Mouse (Mus musculus) gastrocnemius, adult 2 months (tissue): ENCODE results near the gene Muc2. TPM values are rescaled to one million over a fixed set of nuclear protein-coding genes. Genes with fewer than 3 reads are reported as not detected.
"Not testable (repeated sequence)": the region's sequence is repeated elsewhere in the genome, so short reads cannot be mapped to it uniquely, and the experiment has no call there.

Experiments
- DNase-seq: peaks from one replicate; pipeline ENCODE4 v3.0.0; 2022
- H3K27ac ChIP-seq: fragments of 200-600 bp; 2 replicates; pipeline ENCODE4 v1.8.1; 2022; ENCODE audit warnings: mild to moderate bottlenecking
- H3K4me3 ChIP-seq: fragments of 200-600 bp; 2 replicates; pipeline ENCODE4 v1.8.1; 2022; ENCODE audit warnings: mild to moderate bottlenecking, moderate library complexity
- CTCF ChIP-seq: fragments of 200-600 bp; IDR thresholded peaks from 2 replicates; pipeline ENCODE4 v1.8.1; 2022; ENCODE audit warnings: antibody characterized with exemption, mild to moderate bottlenecking, moderate library complexity
- intact Hi-C: fragments of 180-260 bp; cut with DNase I; formaldehyde crosslinking; loops from one replicate; pipeline ENCODE4 v1.15.1; 2025
- long read RNA-seq, 2 experiments: library from polyadenylated mRNA; stranded (forward); transcript quantifications; one replicate each; pipeline ENCODE4 v2.0.0; 2021
- total RNA-seq, 2 experiments: library from RNA; stranded (reverse); gene quantifications; 2 replicates each; pipeline ENCODE4 v1.2.3; 2021

The Muc2 gene
- under 1 TPM in 1 of 2 experiments, not detected in 1; 0.08 TPM for total RNA-seq
- long read RNA-seq, experiment 1: 0 reads
- long read RNA-seq, experiment 2: 0 reads

DNA sequence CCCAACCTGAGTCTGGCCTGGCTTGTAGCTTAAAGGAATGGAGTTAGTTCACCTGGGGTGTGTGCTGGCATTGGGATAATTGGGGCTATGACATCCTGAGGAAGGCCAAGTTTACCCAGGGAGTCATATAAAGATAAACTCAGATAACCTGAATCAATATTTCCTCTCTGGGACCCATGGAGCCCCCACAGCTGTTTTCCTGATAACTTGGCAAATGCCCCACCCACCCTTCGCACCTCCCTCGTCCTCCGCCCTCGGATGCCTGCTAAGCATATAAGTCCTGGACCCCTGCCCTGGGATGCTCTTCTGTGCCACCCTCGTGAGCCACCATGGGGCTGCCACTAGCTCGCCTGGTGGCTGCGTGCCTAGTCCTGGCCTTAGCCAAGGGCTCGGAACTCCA, at the start of gene Muc2:
Gene Muc2, plus strand, starts transcription at position 301 of the 400 bp plus-strand sequence.
- no peak for TF ChIP-seq CTCF
- Histone ChIP-seq H3K27ac (no peak within 1 kb of the TSS), H3K4me3 (no peak within 1 kb of the TSS)
- intact Hi-C loops: no loop called here
- DNase-seq: no peak

DNA sequence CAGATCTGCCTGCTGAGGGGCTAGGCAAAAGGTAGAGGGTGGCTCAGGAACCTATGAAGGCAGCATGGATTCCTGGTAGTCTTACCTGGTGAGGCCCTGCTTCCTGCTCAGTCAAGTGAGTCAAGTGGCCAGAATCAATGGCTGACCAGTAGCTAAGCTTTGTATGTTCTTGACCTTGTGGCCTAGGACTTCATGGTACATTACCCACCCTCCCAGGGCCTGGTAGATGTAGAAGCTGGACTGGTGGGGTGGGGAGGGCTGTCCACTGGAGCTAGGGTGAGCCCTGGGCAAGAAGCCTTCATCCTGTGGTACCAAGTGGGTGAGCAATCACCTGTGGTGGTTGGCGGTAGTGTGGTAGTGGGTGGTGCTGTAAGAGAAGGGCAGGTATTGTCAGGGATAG, 47.8 kb upstream of the Muc2 start:
- no peak for TF ChIP-seq CTCF

DNA sequence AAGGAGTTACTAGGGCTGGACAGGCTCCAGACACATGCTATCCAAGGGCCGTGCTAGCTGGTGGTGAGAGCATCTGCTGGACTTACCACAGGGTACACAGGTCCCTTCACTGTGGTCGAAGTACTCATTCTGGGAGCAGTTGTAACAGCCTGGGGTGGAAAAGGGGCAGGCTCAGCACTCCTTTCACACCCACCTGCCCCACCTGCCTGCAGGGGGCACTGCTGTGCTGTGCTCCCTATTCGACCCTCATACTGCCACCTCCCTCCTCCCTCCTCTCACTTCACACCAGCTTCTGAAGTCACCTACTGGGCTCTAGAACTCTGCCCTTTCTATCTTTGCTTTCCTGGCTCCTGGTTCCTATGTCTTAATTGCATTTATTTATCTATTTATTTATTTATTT, 47.0 kb upstream of the Muc2 start:
- peak; percentile 31 for DNase-seq
- intact Hi-C loops: no loop called here

More for the DNA sequence above, 47.8 kb upstream of the Muc2 start:
- Histone ChIP-seq H3K27ac (no peak overlapping the region), H3K4me3 (no peak overlapping the region)
- intact Hi-C loops: no loop called here
- DNase-seq: peak; percentile 8

DNA sequence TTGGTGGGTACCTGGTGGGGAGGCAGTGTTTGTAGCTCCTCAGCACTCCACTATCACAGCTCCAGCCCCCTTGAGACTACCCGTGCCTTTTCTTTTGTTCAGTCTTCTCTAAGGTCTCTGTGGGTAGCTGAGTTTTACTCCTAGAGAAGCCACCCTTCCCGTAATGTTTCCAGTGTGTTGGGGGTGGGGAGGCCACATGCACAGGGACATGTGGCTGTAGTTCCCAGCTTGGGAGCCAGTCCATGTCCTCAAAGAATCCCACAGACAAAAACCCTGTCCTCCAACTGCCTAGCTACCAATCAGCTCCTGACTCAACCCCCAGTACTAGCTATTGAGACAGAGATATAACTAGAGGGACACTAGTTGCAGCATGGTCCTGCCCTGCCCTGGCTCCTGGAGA, 43.1 kb upstream of the Muc2 start:
- intact Hi-C loops: no loop called here
- DNase-seq: no peak
- Histone ChIP-seq H3K27ac (no peak overlapping the region), H3K4me3 (no peak overlapping the region)
- no peak for TF ChIP-seq CTCF

More for the DNA sequence above, 47.0 kb upstream of the Muc2 start:
- H3K27ac ChIP-seq: no peak overlapping the region
- no peak overlapping the region for H3K4me3 ChIP-seq
- peak; percentile 53 for TF ChIP-seq CTCF

DNA sequence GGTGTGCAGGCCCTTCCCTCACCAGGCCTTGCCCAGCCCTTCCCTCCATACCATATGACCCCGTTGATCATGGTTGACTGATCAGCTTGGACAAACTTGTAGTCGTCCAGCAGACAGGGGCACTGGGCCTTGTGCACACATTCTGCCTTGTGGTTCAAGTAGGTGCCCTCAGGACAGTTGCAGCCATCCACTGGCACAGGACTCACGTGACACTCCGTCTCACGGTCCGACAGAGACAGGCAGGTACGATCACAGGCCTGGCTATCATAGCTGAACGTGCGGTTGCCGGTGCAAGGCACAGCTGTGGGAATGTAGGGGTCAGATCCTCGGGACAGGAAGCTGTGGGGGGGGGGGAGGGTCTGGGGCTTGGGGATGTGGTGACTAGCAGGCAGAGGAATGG, 42.3 kb upstream of the Muc2 start:
- no peak overlapping the region for H3K27ac ChIP-seq
- intact Hi-C loops: no loop called here
- peak; percentile 14 for DNase-seq
- no peak overlapping the region for H3K4me3 ChIP-seq
- TF ChIP-seq CTCF: no peak

DNA sequence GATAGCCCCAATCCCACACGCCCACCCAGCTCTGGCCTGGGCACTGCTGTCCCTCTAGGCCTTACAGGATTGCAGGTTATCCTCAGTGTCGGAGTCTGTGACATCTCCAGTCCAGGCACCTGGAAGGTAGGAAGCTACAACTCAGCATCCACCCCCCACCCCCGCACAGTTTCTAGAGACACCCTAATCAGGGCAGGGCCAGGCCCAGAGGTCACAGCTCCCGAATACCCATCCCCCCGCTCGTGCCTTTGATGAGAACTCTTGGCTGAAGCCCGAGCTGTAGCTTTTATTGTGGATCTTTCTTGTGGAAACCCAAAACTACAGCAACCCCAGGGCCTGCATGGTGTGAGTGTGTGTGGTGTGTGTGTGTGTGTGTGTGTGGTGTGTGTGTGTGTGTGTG, 37.9 kb upstream of the Muc2 start:
- no peak overlapping the region for H3K27ac ChIP-seq
- H3K4me3 ChIP-seq: no peak overlapping the region
- intact Hi-C loops: no loop called here
- TF ChIP-seq CTCF: no peak
- peak; percentile 6 for DNase-seq

DNA sequence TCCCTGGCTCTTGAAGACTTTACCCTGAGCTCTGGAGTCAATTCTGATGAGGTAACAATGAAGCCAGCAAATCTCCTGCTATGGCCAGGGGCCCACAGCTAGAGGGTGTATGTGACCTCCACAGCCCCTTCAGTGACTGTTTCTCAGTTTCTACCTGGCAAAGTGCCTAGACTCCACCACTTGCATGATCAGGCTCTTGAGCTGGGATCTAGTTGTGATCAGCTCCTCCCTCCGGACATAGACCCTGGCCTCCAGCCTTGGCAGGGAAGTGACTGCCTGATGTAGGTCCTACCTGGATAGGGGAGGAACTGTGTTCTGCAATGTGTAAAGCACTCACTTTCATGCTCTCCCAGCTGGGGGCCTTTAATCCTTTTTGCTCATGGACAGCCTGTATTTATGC, 29.8 kb upstream of the Muc2 start:
- H3K4me3 ChIP-seq: no peak overlapping the region
- intact Hi-C loops: no loop called here
- TF ChIP-seq CTCF: no peak
- no peak overlapping the region for H3K27ac ChIP-seq
- DNase-seq: no peak

DNA sequence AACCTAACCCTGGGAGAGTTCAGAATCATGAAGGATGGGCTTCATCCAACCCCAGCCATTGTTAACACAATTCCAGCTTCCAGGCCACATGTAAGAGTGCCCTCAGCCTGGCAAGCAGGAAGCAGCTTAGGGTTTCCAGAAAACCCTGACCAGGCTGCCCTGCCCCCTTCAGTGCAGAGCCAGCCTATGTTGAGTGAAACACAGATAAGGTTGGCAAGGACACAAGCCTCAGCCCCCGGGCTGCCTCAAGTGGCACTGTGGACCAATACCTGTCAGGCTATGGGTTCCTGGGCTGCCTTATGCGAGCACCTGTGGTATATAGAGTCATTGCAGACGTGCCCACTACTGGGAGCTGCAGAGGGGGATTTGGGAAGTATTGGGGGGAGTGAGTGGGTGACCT, 28.7 kb upstream of the Muc2 start:
- Histone ChIP-seq H3K4me3 (no peak overlapping the region), H3K27ac (no peak overlapping the region)
- no peak for DNase-seq
- no peak for TF ChIP-seq CTCF
- intact Hi-C loops: no loop called here

DNA sequence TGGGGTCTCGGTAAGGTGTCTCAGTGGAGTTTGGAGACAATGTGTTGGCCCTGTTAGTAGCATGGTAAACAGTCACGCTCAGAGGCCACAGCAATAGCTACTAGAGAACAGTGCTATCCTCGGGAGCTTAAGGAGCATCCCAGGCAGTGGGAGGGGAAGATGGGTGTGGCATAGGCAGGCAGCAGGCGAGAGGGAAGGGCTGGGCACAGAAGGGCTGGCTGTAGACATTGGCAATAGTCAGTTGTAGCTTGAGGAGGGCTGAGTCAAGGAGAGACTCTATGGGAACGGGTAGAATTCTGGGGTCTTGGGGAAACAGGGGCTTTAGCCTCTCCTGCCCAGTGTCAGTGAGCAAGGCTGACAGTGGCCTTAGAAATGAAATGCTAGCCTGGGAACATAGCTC, 27.9 kb upstream of the Muc2 start:
- Histone ChIP-seq H3K27ac (no peak overlapping the region), H3K4me3 (no peak overlapping the region)
- no peak for TF ChIP-seq CTCF
- intact Hi-C loops: no loop called here
- DNase-seq: no peak

DNA sequence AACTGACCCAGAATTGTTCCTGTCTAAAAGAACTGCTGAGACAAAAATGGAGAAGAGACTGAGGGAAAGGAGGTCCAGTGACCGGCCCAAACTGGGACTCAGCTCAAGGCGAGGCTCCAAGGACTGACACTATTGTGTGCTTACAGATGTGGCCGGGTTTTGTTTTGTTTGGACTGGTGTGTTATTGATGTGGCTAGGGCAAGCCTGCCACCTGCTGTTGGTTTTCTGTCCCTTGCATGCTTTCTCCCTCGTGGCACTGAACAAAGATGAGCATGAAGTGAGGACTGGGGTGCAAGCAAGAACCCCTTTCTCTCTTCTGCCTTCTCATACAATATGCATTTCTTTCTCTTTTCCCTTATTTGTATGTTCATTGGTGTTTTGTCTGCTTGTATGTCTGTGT, 23.9 kb upstream of the Muc2 start:
- intact Hi-C loops: loop anchor here (1.0 to 5.0 kb wide), 2 partner anchors 139 to 186 kb away; no protein-coding TSS in a partner anchor
- Histone ChIP-seq H3K27ac (no peak overlapping the region), H3K4me3 (no peak overlapping the region)
- TF ChIP-seq CTCF: peak; percentile 73
- DNase-seq: peak; percentile 51

DNA sequence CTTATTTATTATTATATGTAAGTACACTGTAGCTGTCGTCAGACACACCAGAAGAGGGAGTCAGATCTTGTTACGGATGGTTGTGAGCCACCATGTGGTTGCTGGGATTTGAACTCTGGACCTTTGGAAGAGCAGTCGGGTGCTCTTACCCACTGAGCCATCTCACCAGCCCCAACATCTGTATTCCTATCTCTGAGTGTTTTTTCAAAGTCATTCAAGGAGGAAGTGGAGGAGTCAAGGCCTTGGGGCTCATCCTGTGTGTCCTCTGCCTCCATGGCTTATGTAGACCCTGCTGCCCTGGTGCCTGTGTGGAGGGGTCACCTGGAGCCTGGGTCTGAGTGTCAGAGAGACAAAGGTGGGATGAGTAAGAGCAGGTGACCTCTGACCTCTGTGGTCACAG, 21.0 kb upstream of the Muc2 start:
- not testable (repeated sequence) for H3K4me3 ChIP-seq, H3K27ac ChIP-seq
- intact Hi-C loops: loop anchor here (5.0 kb wide), 1 partner anchor 142 kb away; no protein-coding TSS in a partner anchor
- DNase-seq: peak; percentile 8

DNA sequence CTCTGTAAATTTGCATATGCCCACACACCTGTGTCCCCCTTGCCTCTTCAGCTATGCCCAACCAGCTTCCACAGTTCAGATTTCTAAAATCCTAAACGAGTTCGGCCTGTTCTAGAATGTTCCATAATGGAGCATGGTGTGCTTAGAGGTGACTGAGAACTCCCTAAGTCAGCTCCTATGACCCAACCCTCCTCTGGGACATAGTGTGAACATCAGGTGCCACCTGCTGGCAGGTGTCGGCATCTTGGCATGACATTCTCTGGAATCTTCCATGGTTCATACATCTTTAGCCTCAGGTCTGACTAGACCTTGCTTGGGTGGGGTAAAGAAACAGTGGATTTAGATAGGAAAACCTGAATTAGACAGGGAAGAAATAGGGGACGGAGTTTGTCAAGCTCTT, 19.1 kb upstream of the Muc2 start:
- Histone ChIP-seq H3K4me3 (no peak overlapping the region), H3K27ac (no peak overlapping the region)
- peak; percentile 33 for DNase-seq
- intact Hi-C loops: no loop called here
- TF ChIP-seq CTCF: peak; percentile 47

DNA sequence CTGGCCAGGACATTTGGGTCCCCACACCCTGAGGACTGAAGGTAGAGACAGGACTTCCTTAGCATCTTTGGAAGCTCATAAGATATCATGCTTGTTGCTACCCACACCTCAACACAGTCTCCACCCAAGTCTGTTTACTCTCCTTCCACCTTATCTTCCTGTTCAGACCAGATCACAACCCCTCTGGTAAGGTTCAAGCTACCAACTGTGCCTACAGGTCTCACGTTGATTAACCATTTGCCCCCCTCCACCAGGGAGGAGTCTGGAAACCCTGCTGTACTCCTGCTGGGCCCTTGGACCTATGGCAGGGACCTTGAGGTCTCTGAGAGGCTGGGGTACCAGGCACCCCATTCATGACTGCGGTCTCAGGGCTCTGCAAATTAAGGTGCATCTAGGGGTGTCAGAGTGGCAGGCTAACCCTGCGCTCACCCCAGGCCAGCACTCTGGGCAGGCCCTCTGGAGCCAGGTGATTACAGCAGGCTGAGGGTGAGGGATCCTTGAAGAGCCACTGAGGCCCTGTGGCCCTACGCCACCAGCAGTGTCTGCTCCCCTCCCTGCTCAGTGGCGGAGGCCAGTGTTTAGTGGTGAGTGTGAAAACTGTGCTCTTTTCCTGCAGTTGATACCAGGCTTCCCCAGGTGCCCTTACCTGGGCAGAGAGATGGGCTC, 18.4 kb upstream of the Muc2 start:
- intact Hi-C loops: no loop called here
- no peak for TF ChIP-seq CTCF
- no peak overlapping the region for H3K27ac ChIP-seq
- DNase-seq: peak; percentile 7
- no peak overlapping the region for H3K4me3 ChIP-seq

DNA sequence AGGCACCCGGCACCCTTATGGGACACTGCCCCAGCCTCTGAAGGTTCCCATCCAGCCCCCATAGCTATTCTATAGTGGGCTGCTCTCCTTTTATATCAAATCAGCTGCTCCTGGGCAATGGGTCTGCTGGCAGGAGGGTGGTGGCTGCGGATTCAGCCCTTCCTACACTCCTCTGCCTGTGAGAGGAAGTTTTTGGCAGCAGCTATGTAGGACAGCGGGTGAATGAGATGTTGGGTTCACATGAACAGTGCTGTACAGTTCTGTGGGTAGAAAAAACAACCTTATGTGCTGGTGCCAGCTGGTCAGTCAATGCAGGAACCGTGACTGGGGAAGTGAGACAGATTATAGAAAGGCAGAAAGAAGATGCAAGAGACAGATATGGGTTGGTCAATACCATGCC, 11.2 kb upstream of the Muc2 start:
- no peak for TF ChIP-seq CTCF
- intact Hi-C loops: no loop called here
- Histone ChIP-seq H3K4me3 (no peak overlapping the region), H3K27ac (no peak overlapping the region)
- no peak for DNase-seq
